Mouse (Mus musculus): Measurements from ENCODE around the gene Agbl2. TPM values are rescaled to one million over a fixed set of nuclear protein-coding genes. Genes with fewer than 3 reads are reported as not detected.
A peak's percentile ranks its signal among the peaks of the same experiment; 100 is the strongest.
"Not testable (repeated sequence)": the region's sequence is repeated elsewhere in the genome, so short reads cannot be mapped to it uniquely, and the experiment has no call there.

Gene Agbl2
- polyA plus RNA-seq, 1 experiment, result 0.73 TPM

GRCm38 (mm10) chr2:90816144-90816543 is 33.6 kb downstream of the Agbl2 start:
- no peak for DNase-seq (ENCODE audit: low read depth)

DNA sequence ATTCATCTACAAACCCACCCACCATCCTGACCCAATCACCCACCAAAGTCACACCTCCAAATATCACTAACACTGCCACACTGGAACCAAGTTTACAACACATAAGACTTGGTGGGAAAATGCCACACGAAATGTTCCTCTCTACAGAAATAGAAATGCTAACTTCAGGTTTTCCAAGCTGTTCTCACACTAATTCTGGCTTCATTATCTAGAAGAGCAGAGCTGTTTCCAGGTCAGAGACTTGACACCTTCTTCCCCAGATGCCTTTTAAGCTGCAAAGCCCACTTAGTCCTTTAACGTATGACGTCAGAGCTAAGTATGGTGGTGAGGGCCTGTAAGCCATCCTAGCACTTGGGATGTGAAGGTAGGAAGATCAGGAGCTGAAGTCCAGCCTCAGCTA is 36.2 kb downstream of the Agbl2 start:
- DNase-seq (ENCODE audit: low read depth), result no peak

DNA sequence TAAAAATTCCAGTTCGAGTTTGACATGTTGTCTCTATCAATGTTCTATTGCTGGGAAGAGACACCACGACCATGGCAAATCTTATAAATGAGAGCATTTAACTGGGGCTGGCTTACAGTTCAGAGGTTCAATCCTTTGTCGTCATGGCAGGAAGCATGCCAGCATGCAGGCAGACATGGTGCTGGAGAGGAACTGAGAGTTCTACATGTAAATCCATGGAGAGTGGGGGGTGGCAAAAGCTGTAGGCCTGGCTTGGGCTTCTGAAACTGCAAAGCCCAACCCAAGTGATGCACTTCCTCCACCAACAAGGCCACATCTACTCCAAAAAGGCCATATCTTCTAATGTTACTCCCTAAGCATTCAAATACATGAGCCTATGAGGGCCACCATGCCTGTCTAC is 38.4 kb downstream of the Agbl2 start:
- no peak for DNase-seq (ENCODE audit: low read depth)

DNA sequence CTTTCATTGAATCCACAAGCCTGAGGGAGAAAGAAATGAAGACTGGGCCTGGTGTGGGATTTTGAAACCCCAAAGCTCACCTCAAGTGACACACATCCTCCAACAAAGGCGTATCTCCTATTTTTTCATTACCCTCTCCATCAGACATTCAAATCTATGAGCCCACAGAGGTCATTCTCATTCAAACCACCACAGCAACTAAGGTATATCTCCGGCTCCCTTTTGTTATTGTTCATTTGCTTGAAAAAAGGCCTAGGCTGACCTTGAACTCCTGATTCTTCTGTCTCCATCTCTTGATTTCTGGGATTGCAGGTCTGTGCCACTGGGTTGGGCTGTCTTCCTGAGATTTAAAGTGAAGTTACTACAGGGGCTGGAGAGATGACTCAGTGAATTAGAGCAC is 40.5 kb downstream of the Agbl2 start:
- DNase-seq (ENCODE audit: low read depth), result no peak

DNA sequence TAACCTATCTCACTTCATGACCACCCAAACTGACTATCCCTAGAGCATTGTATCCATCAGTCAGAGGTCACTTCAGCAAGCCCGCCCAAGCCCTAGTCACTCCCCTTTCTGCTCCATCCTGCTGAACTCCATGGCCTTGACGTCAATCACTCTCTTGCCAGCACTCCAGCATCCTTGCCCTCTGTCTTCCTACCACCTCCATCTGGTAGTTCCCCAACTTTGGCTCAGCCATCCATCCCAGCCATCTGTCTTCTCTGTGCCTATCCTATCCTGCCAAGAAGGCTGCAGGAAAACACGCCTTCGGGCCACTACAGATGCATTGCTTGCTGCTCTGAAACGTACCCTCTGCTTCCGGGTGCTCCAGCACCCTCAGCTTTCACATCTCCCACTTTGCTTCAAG is 41.3 kb downstream of the Agbl2 start:
- no peak for DNase-seq (ENCODE audit: low read depth)

- not testable (repeated sequence) for DNase-seq (ENCODE audit: low read depth)
These were observed 42.0 kb downstream of the Agbl2 start for GRCm38 (mm10) chr2:90824528-90824927.

DNA sequence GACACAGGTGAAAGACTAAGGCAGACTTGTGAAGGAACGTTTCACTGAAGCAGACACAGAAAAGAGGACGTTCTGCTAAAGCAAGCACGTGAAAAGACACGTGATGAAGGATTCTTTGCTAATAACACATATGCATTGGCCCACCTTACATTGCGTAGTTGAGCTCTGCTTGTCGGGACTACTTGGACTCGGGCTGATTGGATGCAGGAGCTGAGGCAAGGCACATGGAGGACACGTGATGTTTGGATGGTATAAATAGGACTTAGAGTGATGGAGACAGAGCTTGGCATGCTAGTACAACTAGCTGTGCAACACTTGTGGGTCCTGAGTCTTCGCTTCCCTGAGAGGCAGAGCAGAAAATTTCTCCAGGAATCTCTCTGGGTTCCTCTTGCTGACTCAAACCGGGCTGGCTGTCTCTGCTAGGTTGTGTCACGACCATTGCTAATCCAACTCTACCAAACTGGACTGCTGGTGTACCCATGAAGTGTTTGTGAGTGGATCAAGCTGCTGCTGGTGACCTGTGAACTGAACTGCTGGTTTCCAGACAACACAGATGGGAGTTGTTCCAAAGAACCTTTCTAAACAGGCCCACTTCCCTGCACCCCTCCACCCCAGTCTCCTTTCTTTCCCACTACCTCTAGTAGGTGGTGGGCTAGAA is 43.1 kb downstream of the Agbl2 start:
- no peak for DNase-seq (ENCODE audit: low read depth)

- DNase-seq (ENCODE audit: low read depth), result no peak
These were observed 46.2 kb downstream of the Agbl2 start for GRCm38 (mm10) chr2:90828739-90829138.

DNA sequence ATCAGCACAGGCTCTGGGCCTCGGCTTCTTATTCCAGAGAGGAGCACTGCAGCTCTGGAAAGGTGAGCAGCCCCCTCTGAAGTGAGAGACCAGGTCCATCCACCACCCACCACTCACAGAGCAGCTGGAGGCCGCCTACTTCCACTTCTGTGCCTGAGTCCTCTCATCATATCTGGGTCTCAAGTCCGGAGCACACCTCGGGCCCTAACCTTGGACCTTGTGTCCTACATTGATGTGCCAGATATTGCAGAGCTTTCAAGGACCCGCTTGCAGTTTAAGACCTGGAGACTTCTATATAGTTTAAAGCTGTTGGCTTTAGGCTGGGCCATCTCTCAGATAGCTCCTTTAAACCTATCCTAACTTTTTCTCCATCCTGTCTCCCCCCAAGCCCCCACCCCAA is 51.0 kb downstream of the Agbl2 start:
- DNase-seq (ENCODE audit: low read depth), result no peak

DNA sequence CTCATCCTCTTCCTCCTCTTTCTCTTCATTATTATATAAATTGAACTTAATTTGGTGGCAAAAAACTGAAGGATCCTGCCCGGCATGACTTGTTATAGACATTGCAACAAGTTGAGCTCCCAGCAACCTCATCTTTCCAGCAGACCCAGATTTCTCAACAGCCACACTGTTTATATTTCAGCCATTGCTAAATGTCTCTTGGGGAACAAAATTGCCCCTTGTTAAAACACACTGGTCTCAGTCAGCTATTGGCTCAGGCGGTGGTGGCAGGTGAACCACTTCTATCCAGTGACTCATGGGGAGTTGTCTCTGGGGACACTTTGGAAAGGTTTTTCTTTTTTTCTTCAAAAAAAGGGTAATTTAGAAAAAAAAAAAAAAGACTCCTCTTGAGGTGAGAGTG is 56.1 kb downstream of the Agbl2 start:
- DNase-seq (ENCODE audit: low read depth), result no peak

DNA sequence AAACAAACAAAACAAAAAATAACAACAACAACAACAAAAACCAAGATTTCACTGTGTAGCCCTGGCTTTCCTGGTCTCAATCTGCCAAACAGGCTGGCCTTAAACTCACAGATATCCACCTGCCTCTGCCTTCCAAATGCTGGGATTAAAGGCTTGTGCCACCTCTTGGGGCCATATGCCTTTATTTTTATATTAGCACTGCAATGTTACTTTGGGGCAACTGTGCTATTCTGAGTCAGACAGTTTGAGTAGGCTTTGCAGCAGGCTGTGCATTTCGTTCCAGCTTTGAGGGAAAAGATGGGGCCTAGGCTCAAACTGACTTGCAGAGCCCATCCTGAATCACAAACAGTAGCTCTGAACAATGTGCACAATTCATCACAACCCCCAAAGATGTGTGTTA is 61.1 kb downstream of the Agbl2 start:
- no peak for DNase-seq (ENCODE audit: low read depth)

DNA sequence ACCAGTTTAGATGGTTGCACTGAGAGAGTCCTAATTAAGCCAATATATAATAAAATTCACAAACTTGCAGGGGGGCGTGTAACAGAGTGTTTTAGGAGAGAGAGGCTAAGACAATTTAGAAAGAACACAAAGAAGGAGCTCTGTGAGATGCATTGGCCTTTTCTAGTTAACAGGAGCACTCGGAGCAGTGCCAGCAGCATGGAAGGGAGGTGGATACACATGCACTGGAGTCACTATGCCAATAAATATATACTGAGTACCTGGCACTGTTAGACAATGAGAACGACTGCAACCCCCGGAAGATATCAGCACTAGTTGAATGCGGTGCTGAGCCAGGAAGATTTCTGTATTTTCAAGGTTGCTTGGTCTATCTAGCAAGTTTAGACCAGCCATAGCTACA is 61.7 kb downstream of the Agbl2 start:
- DNase-seq (ENCODE audit: low read depth), result no peak

- DNase-seq (ENCODE audit: low read depth), result no peak
These were observed 62.7 kb downstream of the Agbl2 start for GRCm38 (mm10) chr2:90845234-90845633.

GRCm38 (mm10) chr2:90846171-90846570 is 63.6 kb downstream of the Agbl2 start:
- no peak for DNase-seq (ENCODE audit: low read depth)

DNA sequence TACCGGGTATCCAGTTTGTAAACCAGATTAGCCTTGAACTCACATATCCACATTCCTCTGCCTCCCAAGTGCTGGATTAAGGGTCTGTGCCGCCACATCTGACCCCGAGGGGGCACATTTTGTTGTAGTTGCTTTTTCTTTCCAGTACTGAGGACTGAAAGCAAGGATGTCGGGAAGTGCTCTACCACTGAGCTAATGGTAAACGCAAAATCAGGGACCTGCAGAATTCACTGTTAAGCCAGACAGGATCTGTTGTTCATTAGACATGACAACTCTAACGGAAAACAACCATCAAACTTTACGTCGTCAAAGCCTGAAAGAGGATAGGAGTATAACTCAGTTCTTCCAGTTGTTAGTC is 64.0 kb downstream of the Agbl2 start:
- DNase-seq (ENCODE audit: low read depth), result no peak

- DNase-seq (ENCODE audit: low read depth), result peak; percentile 71
These were observed 64.6 kb downstream of the Agbl2 start, which contains the start of gene Mtch2 for GRCm38 (mm10) chr2:90846955-90847680. TSS of gene Mtch2 (plus strand) at chr2:90847155.

- DNase-seq (ENCODE audit: low read depth), result no peak
These were observed 65.1 kb downstream of the Agbl2 start for GRCm38 (mm10) chr2:90847681-90848050.

GRCm38 (mm10) chr2:90848331-90848730 is 65.8 kb downstream of the Agbl2 start:
- DNase-seq (ENCODE audit: low read depth), result no peak

GRCm38 (mm10) chr2:90850401-90850800 is 67.9 kb downstream of the Agbl2 start:
- DNase-seq (ENCODE audit: low read depth), result no peak

GRCm38 (mm10) chr2:90861486-90861885 is 79.0 kb downstream of the Agbl2 start:
- DNase-seq (ENCODE audit: low read depth), result no peak

DNA sequence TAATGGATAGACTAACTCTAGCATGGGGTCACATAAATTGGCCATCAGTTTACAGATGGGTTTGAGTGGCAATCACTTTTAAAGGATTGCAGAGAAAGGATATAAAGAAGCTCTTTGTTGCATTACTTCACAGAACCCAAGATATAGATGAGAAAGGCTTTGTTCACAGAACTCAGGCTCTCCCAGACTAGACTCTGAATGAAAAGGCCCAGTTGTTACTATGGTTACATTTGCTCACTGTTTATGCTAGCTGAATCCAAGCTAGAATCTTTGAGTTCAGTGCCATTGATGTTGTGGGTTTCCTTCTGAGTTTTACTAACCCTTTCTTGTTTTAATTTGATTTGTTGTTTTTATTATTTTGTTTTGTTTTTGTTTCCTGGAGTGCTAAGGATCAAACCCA is 81.7 kb downstream of the Agbl2 start:
- DNase-seq (ENCODE audit: low read depth), result no peak

GRCm38 (mm10) chr2:90866524-90866923 is 84.0 kb downstream of the Agbl2 start:
- no peak for DNase-seq (ENCODE audit: low read depth)

DNA sequence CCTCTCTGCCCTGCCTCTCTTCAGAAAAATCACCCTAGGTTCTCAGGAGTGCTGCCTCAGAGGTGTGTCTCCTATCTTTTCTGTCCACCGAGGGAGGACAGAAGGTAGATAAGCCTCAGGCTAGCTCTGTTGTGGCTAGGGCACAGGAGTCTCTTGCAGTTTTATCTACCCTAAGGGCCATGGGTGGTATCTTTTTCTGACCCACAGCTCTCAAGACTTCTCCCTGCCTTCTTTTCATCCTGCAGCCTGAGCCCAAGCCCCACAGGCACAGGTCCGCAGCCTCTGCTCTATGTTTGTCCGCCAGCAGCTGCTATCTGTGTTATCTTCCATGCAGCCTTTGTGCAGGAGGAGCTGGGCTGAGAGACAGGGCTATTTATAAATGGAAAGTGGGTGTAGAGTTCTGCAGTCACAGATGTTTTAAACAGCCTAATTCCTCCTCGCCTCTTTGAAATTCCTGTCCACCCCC is 87.6 kb downstream of the Agbl2 start:
- DNase-seq (ENCODE audit: low read depth), result no peak

Measured in gonadal fat pad, adult 2 months (tissue).